Mouse (Mus musculus): ENCODE measurements around the gene Ccl1.

Ccl1 gene

DNA sequence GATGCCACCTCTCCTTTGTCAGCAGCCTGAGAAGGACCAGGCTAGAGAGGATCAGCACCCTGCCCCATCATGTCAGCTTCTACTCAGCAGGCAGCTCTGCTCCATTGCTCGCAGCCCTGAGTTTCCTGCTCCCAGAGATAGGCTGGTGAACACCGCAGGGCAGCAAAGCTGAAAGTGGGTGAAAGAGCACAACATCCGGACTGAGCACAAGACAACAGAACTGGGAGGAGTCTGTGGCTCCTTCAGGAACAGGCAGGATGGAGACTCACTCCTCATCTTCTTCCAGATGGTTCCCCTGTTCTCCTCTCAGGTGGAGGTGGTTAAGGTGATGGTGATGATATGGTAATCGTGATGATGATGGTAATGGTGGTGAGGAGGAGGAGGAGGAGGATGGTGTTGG lies at the start of gene Ccl1:
Gene Ccl1, minus strand, starts transcription at position 101 of the 400 bp plus-strand sequence.
- DNase-seq = no peak

DNA sequence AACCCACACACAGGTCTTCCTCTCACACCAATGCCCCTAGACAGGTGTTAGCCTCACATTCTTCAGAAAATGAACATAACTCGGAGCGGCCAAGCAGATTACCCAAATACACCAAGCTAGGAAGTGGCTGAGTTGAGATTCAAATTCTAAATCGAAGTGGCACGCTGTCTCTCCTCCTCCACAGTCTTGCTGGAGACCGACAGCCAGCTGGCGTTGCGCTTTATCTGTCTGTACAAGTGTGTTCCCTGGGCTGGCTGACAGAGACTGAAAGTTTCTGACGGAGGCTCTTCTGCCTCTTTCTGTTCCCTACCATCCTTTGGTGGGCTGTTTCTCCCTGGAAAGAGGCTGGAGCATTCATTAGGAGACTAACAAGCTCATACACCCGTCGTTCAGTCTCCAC lies 45.5 kb upstream of the Ccl1 start:
- peak; percentile 34 for DNase-seq

DNA sequence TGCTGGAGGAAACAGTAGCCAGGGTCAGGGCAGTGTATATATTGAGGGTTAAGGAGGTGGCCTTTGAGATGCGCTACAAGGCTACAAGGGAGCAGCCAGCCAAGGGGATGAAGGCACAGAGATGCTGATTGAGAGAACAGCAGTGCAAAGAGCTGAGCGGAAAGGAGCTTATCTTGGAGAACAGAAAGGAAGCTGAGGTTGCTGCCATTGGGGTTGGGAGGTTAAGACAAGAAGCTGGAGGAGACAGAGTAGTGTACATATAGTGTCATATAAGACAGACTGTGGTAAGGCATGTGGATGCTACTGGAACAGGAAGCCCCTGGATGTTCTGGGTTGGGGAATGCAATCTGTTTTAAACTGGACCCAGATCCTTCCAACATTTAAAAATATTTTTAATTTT lies 35.4 kb upstream of the Ccl1 start:
- DNase-seq = no peak

DNA sequence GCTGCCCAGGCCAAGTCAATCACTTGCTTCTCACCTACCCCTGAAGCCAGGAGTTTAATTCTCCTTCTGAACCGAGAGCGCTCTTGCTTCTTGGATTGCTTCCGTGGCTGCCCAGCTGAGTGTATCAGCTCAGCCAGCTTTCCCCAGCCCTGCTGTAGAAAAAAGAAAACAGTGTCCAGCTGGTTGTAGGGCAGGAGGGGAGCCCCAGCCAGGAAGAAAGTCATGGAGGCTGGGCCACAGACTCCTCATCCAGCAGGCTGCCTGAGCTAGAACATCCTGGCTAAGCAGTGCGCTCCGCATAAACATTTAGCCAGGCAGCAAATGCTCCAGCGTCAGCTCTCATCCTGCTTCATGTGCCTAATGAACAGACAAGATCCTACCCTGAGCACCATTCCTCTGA lies 34.9 kb upstream of the Ccl1 start:
- no peak for DNase-seq

DNA sequence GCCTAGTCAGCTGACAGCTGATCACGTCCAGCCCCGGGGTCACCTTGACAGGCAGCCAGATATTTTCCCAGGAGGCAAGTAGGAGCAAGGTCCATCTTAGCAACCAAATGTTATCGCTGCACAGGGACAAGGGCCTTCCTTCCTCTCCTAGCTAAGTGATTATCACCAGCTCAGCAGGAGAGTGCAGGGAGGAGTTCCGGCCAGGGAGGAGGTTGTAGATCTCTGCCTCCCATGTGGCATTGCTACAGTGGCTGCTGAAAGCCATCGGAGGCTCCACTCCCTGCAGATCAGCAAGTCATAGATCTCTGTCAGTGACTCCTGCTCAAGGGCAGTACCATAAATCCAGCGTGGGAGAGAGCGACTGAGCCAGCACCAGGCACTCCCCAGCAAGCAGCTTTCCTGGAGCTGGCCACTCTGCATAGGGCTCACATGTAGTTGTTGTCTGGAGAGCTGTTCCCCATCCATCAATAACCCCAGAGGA lies 34.5 kb upstream of the Ccl1 start:
- DNase-seq = no peak

DNA sequence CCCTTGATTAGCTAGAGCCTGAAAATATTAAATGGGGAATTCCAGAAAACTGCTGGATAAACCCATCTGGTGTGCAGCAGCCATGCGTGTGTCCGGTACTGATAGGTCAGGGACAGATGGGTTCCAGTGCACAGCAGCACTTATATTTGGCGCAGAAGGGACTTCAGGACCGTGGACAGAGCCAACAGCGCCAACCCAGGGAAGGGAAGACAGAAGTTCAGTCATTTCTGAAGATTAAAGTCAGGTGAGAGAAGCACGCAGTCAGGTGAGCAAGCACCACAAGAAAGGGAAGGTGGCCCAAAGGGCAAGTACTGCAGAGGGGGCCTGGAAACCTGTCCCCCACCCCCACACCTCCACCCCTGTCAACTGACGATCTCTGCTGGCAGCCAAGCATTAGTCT lies 7.7 kb upstream of the Ccl1 start:
- DNase-seq = no peak

DNA sequence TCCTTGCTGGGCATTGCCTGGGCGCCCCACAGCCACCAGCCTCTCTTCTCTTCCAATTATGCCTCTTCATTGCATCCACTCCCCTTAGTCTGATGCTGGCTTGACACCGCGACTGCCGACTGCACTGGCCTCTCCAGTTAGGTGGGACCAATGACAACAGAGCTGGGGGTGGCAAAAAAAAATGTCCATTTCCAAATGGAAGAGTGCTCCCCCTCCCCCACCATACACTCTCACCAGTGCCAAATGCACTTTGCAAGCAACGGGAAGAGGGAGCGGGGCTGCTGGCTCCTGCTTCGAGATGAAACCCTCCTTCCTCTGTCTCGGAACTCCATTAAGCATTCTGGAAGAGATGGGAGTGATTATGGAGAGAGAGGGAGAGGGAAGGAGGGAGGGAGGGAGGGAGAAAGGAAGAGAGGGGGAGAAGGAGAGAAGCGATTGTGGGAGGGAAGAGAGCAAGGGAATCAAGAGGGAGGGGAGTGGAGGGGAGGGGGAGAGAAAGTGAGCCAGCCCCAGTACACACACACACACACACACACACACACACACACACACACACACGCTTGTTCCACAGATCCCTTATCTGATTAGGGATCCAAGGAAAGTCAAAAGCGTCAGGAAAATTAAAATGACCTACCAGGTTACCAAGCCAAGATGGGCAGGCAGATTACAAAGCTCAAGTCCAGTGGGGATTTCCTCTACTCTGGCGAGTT lies 5.0 kb upstream of the Ccl1 start:
- DNase-seq = peak; percentile 39

DNA sequence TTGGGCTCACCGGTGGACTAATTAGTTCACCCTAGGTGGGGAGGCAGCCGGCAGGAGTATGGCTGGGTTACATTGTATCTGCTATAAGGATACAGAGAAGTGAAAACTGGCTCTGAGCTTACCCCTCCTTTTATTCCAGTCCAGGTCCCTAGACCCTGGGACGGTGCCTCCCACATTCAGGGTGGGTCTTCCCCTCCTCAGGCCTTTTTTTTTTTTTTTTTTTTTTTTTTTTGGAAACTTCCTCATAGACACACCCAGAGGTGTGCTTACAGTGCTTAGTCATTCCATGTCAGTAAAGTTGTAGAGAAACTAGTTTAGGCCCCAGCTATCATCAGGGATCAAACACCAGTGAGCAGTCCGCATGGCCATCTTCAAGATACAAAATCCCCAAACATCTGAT lies 7.6 kb downstream of the Ccl1 start:
- DNase-seq = no peak

DNA sequence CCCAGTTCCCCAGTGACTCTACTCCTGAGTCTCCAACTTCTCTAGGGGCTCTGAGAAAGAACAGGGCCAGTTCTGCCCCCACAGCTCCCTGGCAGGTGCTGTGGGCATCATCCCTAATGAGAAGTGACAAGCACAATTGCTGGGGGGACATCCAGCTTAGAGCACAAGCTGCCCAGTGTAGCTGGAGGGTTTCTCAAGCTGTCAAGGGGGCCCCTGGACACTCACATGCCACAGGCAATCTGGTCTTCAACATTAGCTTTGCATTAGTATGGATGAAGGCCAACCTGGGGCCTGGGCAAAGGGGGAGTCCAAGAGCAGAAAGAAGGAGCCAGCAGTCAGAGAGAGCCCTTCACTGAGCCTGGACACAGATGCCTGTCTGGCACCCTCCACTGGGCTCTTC lies 14.6 kb downstream of the Ccl1 start:
- no peak for DNase-seq

DNA sequence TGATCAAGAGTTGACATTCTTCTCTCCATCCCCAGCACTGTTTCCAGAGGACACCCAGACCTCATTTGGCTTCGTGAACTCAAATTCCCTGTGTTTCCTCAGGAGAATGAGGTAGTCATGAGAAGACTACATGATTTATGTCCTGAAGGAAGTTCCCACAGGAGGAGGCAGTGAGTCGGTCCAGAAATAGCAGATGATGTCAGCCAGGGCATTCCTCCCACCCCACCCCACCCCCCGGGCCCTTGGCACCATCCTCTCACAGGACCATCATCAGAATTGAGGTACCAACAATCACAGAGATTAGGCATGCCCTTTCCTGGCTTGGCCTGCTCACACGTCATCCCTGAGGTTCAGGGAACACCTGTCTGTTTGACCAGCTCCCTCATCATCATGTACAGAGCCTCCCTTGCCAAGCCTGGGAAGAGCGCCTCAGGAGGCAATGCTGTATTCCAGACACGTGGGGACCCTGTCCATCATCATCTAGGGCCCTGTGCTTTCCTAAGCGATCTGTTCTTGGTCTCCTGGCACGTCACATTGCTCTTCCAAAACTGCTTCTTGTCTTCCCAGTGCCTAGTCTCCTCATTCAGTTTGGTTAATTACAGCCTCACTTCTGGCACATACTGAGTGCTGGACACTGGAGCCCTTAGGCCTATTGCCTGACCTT lies 31.2 kb downstream of the Ccl1 start:
- DNase-seq = no peak

DNA sequence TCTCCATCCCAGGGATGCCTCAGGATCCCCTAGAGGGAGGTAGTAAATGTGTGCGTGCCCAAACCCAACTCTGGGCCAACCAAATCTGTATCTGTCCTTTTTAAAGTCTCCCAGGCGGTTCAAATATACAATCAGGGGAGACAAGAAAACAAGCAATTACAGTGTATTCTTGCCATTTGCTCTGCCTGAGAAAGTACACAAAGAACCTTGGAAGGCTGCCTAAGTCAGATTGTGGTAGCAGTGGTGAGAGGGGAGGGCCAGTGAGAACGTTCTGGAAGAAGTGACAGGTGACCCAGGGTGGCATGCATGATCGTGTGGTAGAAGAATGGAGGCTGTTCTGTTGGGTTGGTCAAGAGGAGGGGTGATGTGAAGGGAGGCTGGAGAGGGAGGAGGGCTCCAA lies 46.4 kb downstream of the Ccl1 start:
- DNase-seq = no peak

DNA sequence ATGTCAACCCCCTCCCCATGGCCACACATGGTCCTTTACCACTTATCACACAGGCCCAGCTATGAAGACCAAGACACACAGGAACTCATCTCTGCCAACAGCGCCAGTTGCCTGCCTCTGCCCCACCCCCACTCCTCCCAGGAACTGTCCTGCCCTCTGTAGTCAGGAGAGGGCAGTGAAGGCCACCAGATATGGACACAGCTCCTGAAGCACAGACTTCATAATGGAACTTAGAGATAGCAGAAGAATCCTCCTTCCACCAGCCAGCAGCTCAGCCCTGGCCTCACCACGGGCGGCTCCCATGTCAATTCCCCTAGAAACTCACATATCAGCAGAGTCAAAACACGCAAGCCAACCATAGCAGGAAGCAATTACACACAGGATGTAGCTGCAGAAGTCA lies 49.9 kb downstream of the Ccl1 start:
- peak; percentile 70 for DNase-seq

DNA sequence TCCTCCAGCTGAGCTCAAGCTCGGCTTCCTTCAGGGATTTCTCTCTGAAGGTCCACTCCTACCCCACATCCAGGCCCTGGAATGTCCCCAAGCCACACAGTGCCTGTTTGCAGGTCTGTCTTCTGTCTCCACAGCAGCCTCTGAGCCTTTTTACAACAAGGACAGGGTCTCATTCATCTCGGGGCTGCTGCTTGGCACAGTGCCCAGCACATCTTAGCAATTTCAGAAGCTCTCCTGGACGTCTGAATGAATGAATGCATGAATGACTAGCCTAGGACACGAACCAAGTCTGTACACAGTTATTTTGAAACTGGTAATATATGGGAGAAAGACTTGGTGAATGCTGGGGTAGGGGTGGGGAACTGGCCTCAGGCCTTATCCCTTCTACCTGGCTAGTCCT lies 52.1 kb downstream of the Ccl1 start:
- DNase-seq = no peak

DNA sequence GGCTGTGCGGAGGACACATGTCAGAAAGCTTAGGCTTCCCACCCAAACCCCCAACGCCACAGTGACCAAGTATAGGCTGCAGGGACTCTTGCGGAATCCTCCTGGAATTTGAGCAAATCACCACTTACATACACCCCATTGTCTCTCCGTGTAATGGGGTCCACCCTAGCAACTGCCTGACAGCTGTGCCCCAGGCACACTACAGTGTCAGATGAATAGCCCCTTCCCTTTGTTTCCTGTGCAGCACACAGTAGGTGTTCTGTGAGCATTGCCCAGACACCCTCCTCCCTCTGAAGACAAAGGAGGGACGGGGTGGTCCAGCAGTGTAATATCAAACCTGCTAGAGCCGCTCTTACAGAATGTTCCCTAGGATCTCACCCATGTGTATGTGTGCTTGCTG lies 54.2 kb downstream of the Ccl1 start:
- DNase-seq = no peak

DNA sequence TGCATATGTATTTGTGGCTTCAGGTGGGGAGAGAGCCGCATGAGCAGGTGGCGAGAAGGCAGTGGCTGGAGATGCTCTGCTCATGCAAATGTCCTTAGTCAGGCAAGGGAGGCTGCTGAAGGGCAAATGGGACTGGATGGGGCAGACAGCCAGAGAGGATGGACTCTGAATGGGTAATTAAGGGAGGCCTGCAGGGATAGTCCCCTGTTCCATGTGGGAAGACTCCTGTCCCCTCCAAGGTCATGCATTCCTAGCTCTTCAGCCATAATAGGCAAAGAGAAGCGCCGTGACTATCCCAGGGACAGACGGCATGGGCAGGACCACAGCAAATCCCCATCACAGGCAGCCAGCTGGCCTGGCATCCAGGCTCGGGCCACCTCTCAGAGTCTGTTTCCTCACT lies 55.5 kb downstream of the Ccl1 start:
- DNase-seq = no peak

DNA sequence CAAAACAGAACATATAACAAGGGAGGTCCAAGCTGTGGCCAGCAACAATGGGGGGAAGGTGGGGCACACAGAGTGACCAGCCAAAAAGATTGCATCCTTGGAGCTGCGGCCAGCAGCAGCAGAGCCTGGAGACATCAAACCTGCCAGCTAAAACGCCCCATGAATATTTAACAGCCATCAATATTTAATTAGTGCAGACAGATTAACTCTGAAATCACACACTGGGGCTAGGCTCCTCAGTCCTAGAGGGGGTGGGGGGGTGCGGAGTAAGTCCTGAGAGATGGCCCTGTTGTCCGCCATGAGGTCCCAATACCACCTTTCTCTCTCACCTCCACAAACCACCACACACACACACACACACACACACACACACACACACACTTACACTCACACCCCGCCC lies 68.1 kb downstream of the Ccl1 start:
- no peak for DNase-seq

DNA sequence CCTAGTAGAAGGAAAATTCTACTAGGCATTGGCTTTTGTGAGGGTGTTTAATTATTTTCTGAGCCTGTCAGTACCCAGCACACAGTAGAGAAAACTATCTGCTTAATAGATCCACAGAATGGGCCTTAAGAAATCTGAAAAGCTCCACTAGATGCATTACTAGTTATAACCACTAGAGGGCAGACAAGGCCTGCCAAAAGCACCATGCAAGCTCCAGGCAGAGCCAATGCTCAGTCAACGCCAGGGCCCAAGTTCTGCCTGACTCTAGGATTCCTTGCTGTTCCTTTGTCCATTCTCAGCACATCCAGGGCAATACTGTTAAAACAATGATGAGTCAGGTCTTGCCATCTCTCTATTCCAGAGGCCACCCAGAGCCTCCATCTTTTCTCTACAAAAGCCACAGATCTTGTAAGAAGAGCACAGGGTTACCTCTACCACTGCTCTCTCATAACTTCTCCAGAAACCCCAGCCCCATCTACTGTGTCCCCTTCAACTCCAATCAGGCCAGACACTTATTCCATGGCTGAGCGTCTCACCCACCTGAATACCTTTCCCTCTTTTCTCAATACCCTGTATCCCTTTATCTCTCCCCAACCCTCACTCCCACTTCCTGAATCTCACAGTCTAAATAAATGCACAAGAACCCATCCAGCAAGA lies 69.8 kb downstream of the Ccl1 start:
- peak; percentile 29 for DNase-seq

DNA sequence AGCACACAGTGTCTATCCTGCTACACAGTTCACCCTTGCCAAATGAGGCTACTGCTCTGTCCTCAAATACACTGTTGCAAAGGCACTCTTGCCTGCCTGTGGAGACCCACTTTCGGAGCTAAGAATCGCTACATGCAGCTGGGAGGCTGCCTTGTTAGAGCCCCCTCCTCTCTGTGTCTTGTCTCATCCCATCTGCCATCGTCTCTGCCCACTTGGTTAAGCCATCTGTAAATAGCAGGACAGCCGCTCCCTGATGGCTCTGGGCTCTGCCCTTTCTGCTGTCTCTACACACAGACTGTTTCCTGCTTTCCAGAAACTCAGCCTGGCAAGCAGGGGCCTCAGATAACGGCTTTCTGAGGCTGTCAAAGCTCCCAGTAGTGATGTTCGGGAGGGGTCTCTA lies 71.5 kb downstream of the Ccl1 start:
- DNase-seq = no peak

DNA sequence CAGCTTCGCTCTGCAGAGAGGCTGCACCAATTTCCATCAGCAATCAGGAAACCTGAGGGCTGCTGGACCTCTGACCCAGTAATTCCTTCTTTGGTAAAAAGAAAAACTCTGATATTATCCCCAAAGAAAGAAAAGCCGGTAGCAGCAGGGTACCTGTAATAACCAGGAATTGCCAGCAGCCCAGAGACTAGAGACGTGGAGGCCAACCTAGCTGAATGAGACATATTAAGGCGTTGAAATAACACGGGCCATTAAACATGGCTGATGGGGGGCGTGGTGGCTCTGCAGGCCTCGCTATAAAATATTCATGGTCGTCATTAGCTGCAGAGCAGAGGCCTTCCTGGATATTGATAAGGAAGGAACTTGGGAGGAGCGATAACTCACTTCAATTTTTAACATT lies 78.5 kb downstream of the Ccl1 start:
- DNase-seq = no peak

DNA sequence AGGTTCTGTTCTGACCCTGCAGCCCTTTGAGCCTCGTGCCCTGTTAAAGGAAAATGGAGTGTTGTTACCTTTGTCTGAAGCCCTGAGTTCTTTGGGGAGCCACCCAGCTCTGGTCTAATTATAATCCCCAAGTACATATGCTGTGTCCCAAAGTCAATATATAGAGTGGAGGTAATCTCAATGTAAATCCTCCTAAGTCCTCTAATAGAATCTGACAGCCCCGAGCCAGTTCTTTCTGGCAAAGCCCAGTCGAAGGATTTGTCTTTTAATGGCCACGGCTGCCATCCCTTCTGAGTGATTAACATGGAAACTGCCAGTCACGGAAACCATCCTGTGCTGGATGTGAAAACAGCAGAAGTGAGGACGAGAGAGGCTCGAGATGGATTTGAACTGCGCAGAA lies 79.6 kb downstream of the Ccl1 start:
- no peak for DNase-seq

DNA sequence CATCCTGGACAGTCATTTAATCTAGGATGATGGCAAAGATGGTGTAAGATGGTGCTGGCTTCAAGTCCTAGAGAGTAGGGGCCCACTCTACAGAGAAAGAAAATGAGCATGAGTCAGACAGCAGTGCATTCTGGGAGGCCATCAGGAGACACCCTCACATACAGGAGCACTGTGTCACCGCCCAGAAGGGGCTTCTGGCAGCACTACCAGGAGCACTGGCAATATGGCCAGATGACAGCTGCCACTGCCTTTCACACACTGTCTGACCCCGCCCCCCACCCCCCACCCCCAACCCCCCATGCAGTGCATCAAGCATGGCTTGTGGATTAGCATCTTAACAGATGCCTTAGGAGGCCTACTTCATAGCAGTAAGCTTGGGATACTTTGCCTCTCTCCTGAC lies 89.0 kb downstream of the Ccl1 start:
- DNase-seq = no peak

DNA sequence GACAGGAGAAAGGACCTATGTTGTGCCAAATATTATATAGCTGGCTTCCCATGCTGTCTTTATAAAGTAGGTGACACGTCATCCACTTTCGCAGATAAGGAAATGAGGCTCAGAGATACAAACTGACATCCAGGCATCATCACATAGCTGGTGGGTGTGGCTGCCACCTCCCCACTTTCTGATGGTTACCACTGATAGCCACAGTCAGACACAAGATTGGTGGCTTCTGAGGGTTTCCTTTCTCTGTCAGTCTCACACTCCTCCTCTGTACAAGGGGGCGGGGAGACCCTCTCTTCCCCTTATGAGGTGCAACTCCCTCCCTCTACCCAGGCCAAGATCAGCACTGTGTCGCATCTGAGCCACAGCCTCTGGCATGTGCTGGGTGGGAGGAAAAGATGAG lies 91.1 kb downstream of the Ccl1 start:
- DNase-seq = no peak

DNA sequence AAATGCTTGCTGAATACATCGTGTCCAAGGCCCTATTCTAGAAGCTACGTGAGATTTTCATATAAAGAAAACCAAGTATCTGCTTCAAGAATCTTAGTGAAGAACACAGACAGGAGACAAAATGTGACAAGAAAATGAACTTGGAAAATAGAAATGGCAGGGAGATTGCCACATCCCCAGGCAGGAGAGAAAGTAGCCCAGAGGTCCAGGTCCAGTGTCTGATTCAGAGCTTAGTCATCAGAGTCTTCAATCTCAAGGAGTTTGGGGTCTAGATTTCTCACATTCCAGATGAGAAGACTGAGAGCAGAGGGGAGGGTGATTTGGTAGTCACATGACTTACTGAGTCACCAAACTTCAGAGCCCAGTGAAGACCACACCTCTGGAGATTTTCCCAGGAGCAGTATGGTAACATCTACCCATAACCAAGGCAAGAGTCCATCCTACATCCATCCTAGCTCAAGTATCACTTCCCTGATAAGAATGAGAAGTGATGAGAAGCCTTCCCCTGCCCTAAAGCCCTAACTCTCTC lies 98.5 kb downstream of the Ccl1 start:
- no peak for DNase-seq

DNA sequence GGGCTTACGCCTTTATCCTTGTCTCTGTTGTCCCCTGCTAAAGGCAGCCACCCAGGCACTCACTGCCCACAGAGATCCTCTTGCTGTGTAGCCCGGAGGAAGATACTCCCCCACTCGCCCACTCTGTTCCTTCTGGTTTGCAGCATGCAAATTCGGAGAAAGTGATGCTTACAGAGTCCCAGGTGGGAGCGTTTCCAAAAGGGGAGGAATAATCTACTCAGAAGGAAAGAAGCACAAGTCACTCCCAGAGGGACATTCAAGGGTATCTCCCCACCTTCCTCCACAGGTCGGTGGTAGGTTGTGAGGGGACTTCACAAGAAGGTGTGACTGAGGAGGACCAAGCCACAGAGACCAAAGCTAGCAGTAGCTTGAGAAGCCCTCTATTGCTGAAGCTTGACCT lies 100.3 kb downstream of the Ccl1 start:
- no peak for DNase-seq

All from right cerebral cortex, postnatal 4 days (tissue).